Mouse (Mus musculus) liver, embryonic 11.5 days (tissue): ENCODE measurements around the gene Sirt2. TPM values are rescaled to one million over a fixed set of nuclear protein-coding genes. Genes with fewer than 3 reads are reported as not detected.

Experiments used
- ATAC-seq: fragments of 200-750 bp; cut with Nextera tagmentation; replicated peaks from 2 replicates; pipeline ENCODE4 v1.8.0; 2017; ENCODE audit warnings: moderate number of reproducible peaks, mild to moderate bottlenecking, moderate TSS enrichment, moderate library complexity; ENCODE audit not compliant: low FRiP score
- DNase-seq: peaks from one replicate; pipeline ENCODE4 v3.0.0-alpha.2; 2017; ENCODE audit warnings: low spot score
- H3K27ac ChIP-seq: fragments of 300-500 bp; sonication (generic); 2 replicates; pipeline ENCODE4 v1.5.1; 2014; ENCODE audit warnings: mild to moderate bottlenecking, low read depth, low read length, control low read depth
- H3K27me3 ChIP-seq: fragments of 300-500 bp; sonication (generic); replicated peaks from 2 replicates; pipeline ENCODE4 v1.6.1; 2014; ENCODE audit warnings: low read length, mixed read lengths; ENCODE audit not compliant: control insufficient read depth, insufficient read depth
- H3K36me3 ChIP-seq: fragments of 300-500 bp; sonication (generic); 2 replicates; pipeline ENCODE4 v1.6.1; 2014; ENCODE audit warnings: mild to moderate bottlenecking, low read length, moderate library complexity, mixed read lengths; ENCODE audit not compliant: control insufficient read depth, insufficient read depth
- H3K4me1 ChIP-seq: fragments of 300-500 bp; sonication (generic); replicated peaks from 2 replicates; pipeline ENCODE4 v1.6.1; 2014; ENCODE audit warnings: low read length, mixed read lengths; ENCODE audit not compliant: control insufficient read depth, insufficient read depth
- H3K4me2 ChIP-seq: fragments of 300-500 bp; sonication (generic); 2 replicates; pipeline ENCODE4 v1.6.1; 2014; ENCODE audit warnings: mild to moderate bottlenecking, control low read depth, moderate library complexity
- H3K4me3 ChIP-seq: fragments of 300-500 bp; sonication (generic); 2 replicates; pipeline ENCODE4 v1.5.1; 2014; ENCODE audit warnings: low read depth, low read length, control low read depth
- H3K9ac ChIP-seq: fragments of 300-500 bp; sonication (generic); 2 replicates; pipeline ENCODE4 v1.6.1; 2014; ENCODE audit warnings: low read depth, low read length, control low read depth
- H3K9me3 ChIP-seq: fragments of 300-500 bp; sonication (generic); 2 replicates; pipeline ENCODE4 v1.6.1; 2016; ENCODE audit warnings: low read length, inconsistent platforms, mixed read lengths; ENCODE audit not compliant: control insufficient read depth
- WGBS: fragments of 180-500 bp; shearing (Covaris S2); extraction: QIAGEN DNeasy Blood & Tissue Kit; methylation state at CpG from one replicate; pipeline ENCODE4 v1.1.7; 2014; 5-methylcytosine and 5-hydroxymethylcytosine counted together
- polyA plus RNA-seq: library from polyadenylated mRNA; unstranded; fragments of >200 nt; fragmentation: Nextera tagmentation; extraction: Ambion mirVana; gene quantifications from 2 replicates; pipeline ENCODE4 v1.2.1, GENCODE M21; 2014

Sirt2 gene
- polyA plus RNA-seq, 1 experiment from 2014 or later: 41.0 TPM

DNA sequence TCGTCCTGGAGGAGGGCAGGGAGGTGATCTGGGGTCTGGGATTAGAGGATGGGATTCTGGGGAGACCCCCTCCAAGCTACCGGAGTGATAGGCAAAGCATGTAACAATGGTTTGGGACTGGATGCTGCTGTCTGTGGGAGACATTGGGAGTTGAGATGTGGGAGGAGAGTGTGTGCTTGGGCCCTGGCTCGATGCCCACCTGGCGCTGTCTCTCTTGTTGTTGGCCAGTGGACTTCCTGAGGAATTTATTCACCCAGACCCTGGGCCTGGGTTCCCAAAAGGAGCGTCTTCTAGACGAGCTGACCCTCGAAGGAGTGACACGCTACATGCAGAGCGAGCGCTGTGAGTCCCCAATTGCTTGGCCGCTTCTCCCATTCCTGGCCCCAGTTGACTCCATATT, 5.3 kb downstream of the Sirt2 start:
- no peaks in the 10 kb centered on the region; the same call in 1 of the 2 replicates for H3K36me3 ChIP-seq
- H3K27me3 ChIP-seq: no peaks in the 10 kb centered on the region
- H3K4me2 ChIP-seq: no peak overlapping the region
- H3K4me3 ChIP-seq: no peak overlapping the region
- H3K9me3 ChIP-seq: no peaks in the 10 kb centered on the region
- no peak overlapping the region for H3K27ac ChIP-seq
- ATAC-seq (no peak), DNase-seq (no peak)
- WGBS: 90% methylated on average over 11 of the region's 11 CpGs
- H3K4me1 ChIP-seq: peaks cover 22% of the 10 kb centered on the region
- no peak overlapping the region for H3K9ac ChIP-seq

DNA sequence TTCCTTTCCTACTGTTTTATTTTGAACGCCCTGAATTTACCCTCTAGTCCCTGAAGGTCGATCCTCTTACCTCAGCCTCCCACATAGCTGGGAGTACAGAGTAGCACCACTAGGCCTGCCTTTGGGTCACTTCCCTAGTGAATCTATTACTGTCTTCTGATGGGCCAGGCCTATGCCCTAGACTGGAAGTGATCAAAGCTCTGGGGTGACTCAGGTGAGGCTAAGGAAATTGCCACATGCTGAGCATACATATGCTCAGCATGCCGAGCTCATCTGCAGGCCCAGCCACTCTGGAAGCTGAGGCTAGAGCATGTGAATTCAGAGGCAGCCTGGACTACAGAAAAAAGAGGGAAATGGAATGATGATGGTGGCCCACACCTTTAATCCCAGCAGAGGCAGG, 6.6 kb downstream of the Sirt2 start:
- Histone ChIP-seq H3K27ac (no peak overlapping the region), H3K9ac (no peak overlapping the region), H3K27me3 (no peaks in the 10 kb centered on the region), H3K9me3 (no peaks in the 10 kb centered on the region), H3K4me1 (peaks cover 11% of the 10 kb centered on the region), H3K4me3 (no peak overlapping the region), H3K36me3 (no peaks in the 10 kb centered on the region; the same call in 1 of the 2 replicates), H3K4me2 (no peak overlapping the region)
- DNase-seq: no peak
- no peak for ATAC-seq
- WGBS: 74% methylated on average over 3 of the region's 3 CpGs

DNA sequence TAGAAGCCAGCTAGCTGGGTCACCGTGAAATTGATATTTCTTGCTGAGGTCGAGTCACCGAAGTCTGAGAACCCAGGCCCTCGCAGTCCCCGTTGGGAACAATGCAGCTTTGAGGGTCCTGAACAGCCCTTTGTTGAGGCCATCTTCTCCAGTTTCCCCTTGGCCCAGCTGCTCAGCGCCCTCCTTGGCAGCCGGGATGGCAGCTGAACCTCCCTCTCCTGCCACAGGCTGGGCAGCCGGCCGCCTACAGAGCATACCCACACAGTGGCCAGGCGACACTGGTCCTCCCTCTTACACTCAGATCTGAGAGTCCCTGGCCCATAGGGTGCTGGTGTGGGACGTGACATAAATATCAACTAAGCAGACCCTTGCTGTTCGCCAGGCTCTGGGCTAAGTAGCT, 7.6 kb downstream of the Sirt2 start:
- H3K9ac ChIP-seq: no peak overlapping the region
- no peak overlapping the region for H3K4me2 ChIP-seq
- peaks cover 11% of the 10 kb centered on the region for H3K4me1 ChIP-seq
- H3K36me3 ChIP-seq: no peaks in the 10 kb centered on the region; the same call in 1 of the 2 replicates
- no peaks in the 10 kb centered on the region for H3K27me3 ChIP-seq
- no peak for ATAC-seq
- 89% methylated on average over 12 of the region's 12 CpGs for WGBS
- H3K9me3 ChIP-seq: no peaks in the 10 kb centered on the region
- no peak for DNase-seq
- no peak overlapping the region for H3K4me3 ChIP-seq
- H3K27ac ChIP-seq: no peak overlapping the region

DNA sequence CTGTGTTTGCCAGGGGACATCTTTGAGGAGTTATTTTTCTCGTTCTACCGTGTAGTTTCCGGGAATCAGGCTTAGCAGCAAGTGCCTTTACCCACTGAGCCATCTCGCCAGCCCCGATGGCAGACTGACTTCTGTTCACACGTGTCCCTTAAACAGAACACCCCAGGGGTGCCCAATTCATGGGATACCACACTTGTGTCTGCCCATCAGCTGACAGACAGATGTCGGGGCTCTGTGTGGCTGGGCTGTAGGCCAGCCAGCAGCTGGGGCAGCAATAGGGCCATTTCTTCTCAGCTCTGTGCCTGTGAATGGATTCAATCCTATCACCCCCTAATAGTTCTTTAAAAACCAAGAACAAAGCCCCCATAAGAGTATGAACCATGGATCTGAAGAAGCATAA, 8.6 kb downstream of the Sirt2 start:
- H3K9me3 ChIP-seq: no peaks in the 10 kb centered on the region
- no peak overlapping the region for H3K27ac ChIP-seq
- peaks cover 8% of the 10 kb centered on the region for H3K4me1 ChIP-seq
- no peak for DNase-seq
- no peaks in the 10 kb centered on the region for H3K27me3 ChIP-seq
- WGBS: 92% methylated on average over 7 of the region's 7 CpGs
- no peak overlapping the region for H3K4me3 ChIP-seq
- no peak overlapping the region for H3K9ac ChIP-seq
- no peak for ATAC-seq
- H3K4me2 ChIP-seq: no peak overlapping the region
- H3K36me3 ChIP-seq: no peaks in the 10 kb centered on the region; the same call in 1 of the 2 replicates

DNA sequence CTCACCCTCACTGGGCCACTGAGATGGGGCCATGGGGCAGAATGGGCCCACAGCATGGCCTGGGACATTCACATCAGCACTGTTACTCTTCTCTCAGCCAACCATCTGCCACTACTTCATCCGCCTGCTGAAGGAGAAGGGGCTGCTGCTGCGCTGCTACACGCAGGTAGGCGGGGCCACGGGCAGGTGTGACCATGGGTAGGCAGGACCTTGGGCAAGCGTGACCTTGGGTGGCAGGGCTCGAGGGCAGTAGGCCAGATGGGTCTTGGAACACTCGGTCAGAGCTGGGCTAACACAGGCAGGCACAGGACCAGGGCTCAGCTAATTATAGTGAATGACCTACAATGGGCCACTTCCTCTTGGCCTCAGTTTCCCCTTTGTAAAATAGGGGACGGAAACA, 12.3 kb downstream of the Sirt2 start:
- no peak overlapping the region for H3K4me2 ChIP-seq
- no peak overlapping the region for H3K9ac ChIP-seq
- no peaks in the 10 kb centered on the region for H3K27me3 ChIP-seq
- no peak for DNase-seq
- no peak for ATAC-seq
- no peaks in the 10 kb centered on the region for H3K9me3 ChIP-seq
- no peak overlapping the region for H3K27ac ChIP-seq
- no peak overlapping the region for H3K4me3 ChIP-seq
- 81% methylated on average over 9 of the region's 9 CpGs for WGBS
- peaks cover 6% of the 10 kb centered on the region for H3K4me1 ChIP-seq
- no peaks in the 10 kb centered on the region; the same call in 1 of the 2 replicates for H3K36me3 ChIP-seq

DNA sequence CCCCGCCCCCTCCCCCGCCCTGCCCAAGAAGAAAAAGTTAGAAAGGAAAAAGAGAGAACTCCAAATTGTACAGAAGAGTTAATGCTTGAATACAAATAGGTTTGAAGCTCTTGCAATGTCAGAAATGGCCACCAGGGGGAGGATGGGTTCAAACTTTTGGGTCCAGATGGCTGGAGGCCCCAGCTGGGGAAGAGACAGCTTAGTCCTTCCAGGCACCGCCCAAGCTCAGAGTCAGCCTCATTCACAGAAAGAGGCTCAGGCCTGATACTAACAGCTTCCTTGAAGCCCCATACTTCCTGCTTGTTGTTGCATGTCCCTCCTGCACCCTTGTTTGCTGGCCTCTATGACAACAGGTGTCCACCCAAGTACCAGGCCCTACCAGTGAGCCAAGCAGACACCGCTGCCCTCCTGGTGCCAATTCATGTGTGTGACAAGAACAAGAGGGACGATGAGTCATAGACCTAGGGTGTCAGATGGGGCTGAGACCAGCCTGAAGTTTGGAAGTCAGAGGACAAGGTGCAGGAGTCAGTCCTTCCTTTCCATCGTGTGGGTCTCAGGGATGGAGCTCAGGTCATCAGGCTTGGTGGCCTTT, 13.6 kb downstream of the Sirt2 start:
- H3K4me3 ChIP-seq: no peak overlapping the region
- 45% methylated on average over 6 of the region's 6 CpGs for WGBS
- peaks cover 6% of the 10 kb centered on the region for H3K4me1 ChIP-seq
- no peak overlapping the region for H3K4me2 ChIP-seq
- DNase-seq (peak; percentile 77), ATAC-seq (peak; percentile 73)
- no peaks in the 10 kb centered on the region for H3K27me3 ChIP-seq
- no peaks in the 10 kb centered on the region for H3K9me3 ChIP-seq
- H3K27ac ChIP-seq: no peak overlapping the region
- no peaks in the 10 kb centered on the region for H3K36me3 ChIP-seq
- no peak overlapping the region for H3K9ac ChIP-seq

DNA sequence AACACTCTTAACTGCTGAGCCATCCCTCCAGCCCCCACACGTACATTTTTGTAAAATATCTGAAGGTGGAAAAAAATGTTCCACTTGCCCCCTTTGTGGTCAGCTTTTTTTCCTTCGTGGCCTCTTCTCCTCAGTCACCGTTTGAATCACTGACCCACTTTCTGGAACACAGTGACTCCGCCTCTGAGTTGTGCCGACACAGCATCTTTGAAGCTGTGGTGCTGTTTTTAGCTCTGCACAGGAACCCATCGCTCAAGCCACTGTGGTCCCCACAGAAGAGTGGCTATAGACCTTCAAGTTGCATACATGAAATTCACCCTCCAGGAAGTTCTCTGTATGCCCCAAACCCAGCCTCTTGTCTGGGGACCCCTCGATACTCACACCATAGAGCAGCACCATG, 14.3 kb downstream of the Sirt2 start:
- WGBS: 68% methylated on average over 7 of the region's 7 CpGs
- no peaks in the 10 kb centered on the region for H3K9me3 ChIP-seq
- H3K27ac ChIP-seq: no peak overlapping the region
- no peak overlapping the region for H3K4me2 ChIP-seq
- no peaks in the 10 kb centered on the region for H3K27me3 ChIP-seq
- no peak for ATAC-seq
- no peak overlapping the region for H3K9ac ChIP-seq
- no peak overlapping the region for H3K4me3 ChIP-seq
- peaks cover 6% of the 10 kb centered on the region for H3K4me1 ChIP-seq
- DNase-seq: no peak
- H3K36me3 ChIP-seq: 0 out of 2 replicates have a peak, but pooled peaks cover 2% of the 10 kb centered on the region

DNA sequence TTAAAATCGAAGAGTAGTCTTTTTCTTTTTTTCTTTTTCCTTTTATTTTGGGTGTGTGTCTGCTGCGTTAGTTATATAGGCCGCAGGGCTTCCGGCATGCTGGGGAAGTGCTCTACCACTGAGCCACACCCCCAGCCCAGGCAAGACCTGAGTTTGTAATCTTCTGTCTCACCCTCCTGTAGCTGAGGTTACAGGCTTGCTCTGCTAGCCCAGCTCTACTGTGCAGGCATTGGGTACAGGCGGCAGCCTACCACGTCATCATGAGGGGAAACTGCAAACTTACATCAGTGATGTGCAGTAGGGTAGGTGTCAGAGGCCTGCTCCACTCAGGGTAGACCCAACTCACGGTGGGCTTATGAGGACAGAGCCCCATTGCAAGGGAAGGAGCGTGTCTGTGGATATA, 14.7 kb downstream of the Sirt2 start:
- no peak for ATAC-seq
- DNase-seq: no peak
- Histone ChIP-seq H3K4me1 (peaks cover 6% of the 10 kb centered on the region), H3K9ac (no peak overlapping the region), H3K36me3 (0 out of 2 replicates have a peak, but pooled peaks cover 2% of the 10 kb centered on the region), H3K4me3 (no peak overlapping the region), H3K4me2 (no peak overlapping the region), H3K9me3 (no peaks in the 10 kb centered on the region), H3K27me3 (no peaks in the 10 kb centered on the region), H3K27ac (no peak overlapping the region)
- 84% methylated on average over 8 of the region's 8 CpGs for WGBS

DNA sequence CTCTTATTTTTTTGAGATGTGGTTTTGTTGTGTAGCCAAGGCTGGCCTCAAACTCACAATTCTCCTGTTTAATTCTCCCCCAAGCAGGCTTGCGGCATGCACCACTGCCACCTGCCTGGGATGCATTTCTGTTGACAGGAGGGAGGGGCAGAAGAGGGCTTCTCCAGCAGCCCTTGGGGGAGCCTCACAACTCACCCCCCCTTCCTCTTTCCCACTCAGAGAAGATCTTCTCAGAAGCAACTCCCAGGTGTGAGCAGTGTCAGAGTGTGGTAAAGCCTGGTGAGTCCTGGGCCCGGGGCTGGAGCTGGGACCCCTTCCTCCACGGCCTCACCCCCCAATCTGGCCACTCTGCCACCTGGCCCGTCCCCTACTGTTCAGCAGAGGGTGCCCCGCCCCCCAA, 18.6 kb downstream of the Sirt2 start:
- H3K4me2 ChIP-seq: no peak overlapping the region
- no peak overlapping the region for H3K9ac ChIP-seq
- no peaks in the 10 kb centered on the region for H3K27me3 ChIP-seq
- no peak overlapping the region for H3K27ac ChIP-seq
- no peak for ATAC-seq
- no peaks in the 10 kb centered on the region for H3K9me3 ChIP-seq
- peaks cover 13% of the 10 kb centered on the region for H3K4me1 ChIP-seq
- H3K4me3 ChIP-seq: no peak overlapping the region
- WGBS: 71% methylated on average over 5 of the region's 5 CpGs
- 0 out of 2 replicates have a peak, but pooled peaks cover 2% of the 10 kb centered on the region for H3K36me3 ChIP-seq
- DNase-seq: no peak
